Mouse (Mus musculus) cortical plate, adult 2 months (tissue): ENCODE results near the gene 1700020N01Rik.

Source experiments
- CTCF ChIP-seq: fragments of 200-500 bp; IDR thresholded peaks from 2 replicates; pipeline ENCODE4 v1.5.1; 2011; ENCODE audit warnings: mild to moderate bottlenecking, control low read depth, low read length; ENCODE audit not compliant: insufficient read depth; ENCODE audit errors: extremely low read depth
- POLR2A ChIP-seq: fragments of 200-500 bp; IDR thresholded peaks from 2 replicates; pipeline ENCODE4 v1.6.1; 2011; ENCODE audit warnings: mild to moderate bottlenecking, low read length, control low read depth; ENCODE audit not compliant: insufficient read depth; ENCODE audit errors: extremely low read depth

GRCm38 (mm10) chr10:21670168-21670567 lies 77.2 kb downstream of the 1700020N01Rik start:
- TF ChIP-seq CTCF (no peak), POLR2A (no peak)
